Mouse (Mus musculus): Measurements from ENCODE around the gene Zc3hav1. TPM values are rescaled to one million over a fixed set of nuclear protein-coding genes. Genes with fewer than 3 reads are reported as not detected.

Gene Zc3hav1
- polyA plus RNA-seq (2014; fragmentation: Illumina TruSeq; extraction: RNeasy Lipid Tissue Mini Kit (QIAGEN cat#74804); ENCODE audit: low read depth, low replicate concordance), result 40.3 TPM

DNA sequence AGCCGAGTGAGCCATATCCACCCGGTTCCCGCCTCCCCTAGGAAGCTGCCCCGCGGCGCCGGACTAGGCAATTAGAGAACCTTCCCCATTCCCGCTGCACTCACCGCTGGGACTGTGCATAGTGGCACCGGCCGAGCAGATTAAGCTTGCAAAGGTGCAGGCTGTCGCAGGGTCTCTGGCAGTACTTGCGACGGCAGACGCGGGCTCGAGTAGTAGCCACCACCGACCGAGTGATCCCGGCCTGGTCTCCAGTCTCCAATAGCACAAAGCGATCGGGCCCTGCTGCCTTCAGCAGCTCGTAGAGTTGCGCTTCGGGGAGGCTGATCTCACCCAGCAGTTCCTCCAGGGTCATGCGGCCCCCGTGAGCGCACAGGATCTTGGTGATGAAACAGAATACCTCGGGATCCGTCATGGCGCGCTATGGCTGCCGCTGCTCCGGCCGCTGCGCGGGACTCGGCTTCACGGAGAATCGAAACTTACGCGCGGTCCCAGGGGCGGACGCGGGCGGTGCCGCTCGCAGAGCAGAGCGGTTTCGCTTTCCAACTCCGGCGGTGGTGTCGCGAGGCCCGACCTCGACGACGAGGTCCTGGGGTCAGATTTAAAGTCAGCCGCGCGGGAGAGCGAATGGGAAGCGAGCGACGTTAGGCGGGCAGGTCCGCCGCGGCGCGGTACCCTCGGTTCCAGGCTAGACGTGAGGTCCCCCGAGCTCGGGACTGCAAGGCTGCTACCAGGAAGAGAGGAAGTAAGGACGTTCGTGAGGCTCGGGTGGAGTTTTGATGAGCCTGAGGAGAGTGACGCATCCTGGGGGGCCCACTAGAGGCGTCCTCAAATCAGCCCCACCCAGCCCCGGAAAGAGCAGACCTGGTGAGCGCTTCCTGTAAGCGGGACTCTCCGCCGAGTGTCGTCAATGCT lies at the start of gene Zc3hav1:
Gene Zc3hav1 (minus strand): TSS at position 793 of the 912 bp plus-strand sequence.

DNA sequence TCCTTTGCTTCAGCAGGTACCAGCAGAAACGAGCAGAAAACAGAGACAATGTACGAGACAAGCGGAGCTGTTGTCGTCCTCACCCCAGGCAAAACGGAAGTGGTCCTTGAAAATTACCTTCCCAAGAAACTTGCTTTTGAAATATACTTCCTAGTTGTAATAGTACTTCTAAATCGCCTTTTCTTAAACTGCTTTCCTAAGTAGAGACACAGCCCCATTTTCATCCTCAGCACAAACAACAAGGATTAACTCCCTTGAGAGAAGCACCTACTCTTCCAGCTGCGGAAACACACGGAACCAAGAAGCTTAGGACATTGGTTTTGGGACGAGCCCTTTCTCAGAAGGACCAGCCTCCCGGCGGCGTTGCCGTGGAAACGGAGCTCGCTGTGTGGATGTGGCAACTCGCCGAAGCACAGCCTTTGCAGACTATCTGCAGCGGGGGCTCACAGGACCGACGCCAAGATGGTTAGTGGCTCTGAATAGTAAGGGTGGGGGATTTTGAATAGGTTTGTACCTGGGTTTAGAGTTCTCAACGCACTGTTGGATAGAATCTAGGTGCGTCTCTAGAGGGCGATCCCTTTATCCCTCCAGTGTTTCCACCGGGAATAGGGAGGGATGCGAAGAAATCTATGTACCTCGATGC lies 26.8 kb upstream of the Zc3hav1 start, which contains the start of gene Ttc26:
Gene Ttc26 (plus strand): TSS at position 341 of the 643 bp plus-strand sequence.

DNA sequence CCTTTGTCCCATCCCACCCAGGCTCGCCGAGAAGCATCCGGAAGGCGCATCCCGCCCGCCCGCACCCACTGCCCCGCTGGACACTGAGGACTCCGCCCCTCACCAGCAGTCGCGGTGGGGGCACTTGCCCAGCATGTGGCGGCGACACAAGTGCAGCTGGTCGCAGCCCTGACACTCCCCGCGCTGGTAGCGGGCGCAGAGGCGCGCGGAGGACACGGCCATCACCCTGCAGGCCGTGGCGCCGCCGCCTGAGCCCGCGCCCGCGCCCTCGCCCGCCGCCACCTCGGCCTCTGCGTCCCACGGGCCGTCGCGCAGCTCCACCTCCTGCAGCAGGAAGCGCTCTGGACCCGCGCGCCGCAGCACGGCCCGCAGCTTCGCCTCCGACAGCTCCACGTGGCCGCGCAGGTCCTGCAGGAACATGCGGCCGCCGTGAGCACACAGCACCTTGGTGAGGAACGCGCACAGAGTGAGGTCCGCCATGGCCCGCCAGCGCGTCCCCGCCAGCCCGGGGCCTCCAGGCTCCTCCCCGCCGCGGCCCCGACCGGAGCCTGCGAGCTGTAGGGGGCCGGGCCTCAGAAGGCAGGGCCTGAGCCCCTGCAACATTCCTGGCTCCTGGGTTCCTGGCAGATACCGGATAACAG lies 55.5 kb downstream of the Zc3hav1 start, which contains the start of gene Zc3hav1l:
Gene Zc3hav1l (minus strand): TSS at position 499 of the 641 bp plus-strand sequence.

Other genes starting within 250 kb of the Zc3hav1 start
- not detected for gene Tmem213, start 245.3 kb downstream of the Zc3hav1 start, polyA plus RNA-seq (2014; fragmentation: Illumina TruSeq; extraction: RNeasy Lipid Tissue Mini Kit (QIAGEN cat#74804); ENCODE audit: low read depth, low replicate concordance)
- gene Atp6v0a4, start 230.0 kb downstream of the Zc3hav1 start, polyA plus RNA-seq (2014; fragmentation: Illumina TruSeq; extraction: RNeasy Lipid Tissue Mini Kit (QIAGEN cat#74804); ENCODE audit: low read depth, low replicate concordance), result 0.16 TPM
- gene D630045J12Rik, start 100.6 kb downstream of the Zc3hav1 start, polyA plus RNA-seq (2014; fragmentation: Illumina TruSeq; extraction: RNeasy Lipid Tissue Mini Kit (QIAGEN cat#74804); ENCODE audit: low read depth, low replicate concordance), result 0.64 TPM
- gene Zc3hav1l, start 55.3 kb downstream of the Zc3hav1 start, polyA plus RNA-seq (2014; fragmentation: Illumina TruSeq; extraction: RNeasy Lipid Tissue Mini Kit (QIAGEN cat#74804); ENCODE audit: low read depth, low replicate concordance), result 0.34 TPM
- gene Ttc26, start 26.9 kb upstream of the Zc3hav1 start, polyA plus RNA-seq (2014; fragmentation: Illumina TruSeq; extraction: RNeasy Lipid Tissue Mini Kit (QIAGEN cat#74804); ENCODE audit: low read depth, low replicate concordance), result 0.50 TPM
- 10.8 TPM for gene Ubn2, start 79.3 kb upstream of the Zc3hav1 start, polyA plus RNA-seq (2014; fragmentation: Illumina TruSeq; extraction: RNeasy Lipid Tissue Mini Kit (QIAGEN cat#74804); ENCODE audit: low read depth, low replicate concordance)
- gene Fmc1, start 178.9 kb upstream of the Zc3hav1 start, polyA plus RNA-seq (2014; fragmentation: Illumina TruSeq; extraction: RNeasy Lipid Tissue Mini Kit (QIAGEN cat#74804); ENCODE audit: low read depth, low replicate concordance), result 1.9 TPM
- 223 TPM for gene Luc7l2, start 196.7 kb upstream of the Zc3hav1 start, polyA plus RNA-seq (2014; fragmentation: Illumina TruSeq; extraction: RNeasy Lipid Tissue Mini Kit (QIAGEN cat#74804); ENCODE audit: low read depth, low replicate concordance)